9 mouse cellular contexts compared by ENCODE assay signal in the genomic region with DNA sequence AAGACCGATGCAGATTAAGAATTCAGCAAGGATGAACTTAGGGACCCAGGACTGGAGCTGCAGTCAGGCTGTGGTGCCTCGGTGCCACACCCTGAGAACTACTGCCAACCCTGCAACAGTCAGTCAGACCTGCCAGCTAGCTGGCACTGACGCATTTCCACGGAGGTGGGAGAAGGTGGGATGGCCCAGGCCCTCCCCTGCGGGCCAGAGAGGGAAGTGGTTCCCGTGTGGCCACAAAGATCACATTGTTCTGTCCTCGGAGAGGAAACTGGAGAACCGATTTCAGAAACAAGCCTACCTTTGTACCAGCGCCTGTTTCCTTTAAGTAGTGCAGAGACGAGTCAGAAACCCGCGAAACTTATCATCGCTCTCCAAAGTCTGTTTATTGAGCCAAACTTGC. TPM values are rescaled to one million over a fixed set of nuclear protein-coding genes. Genes with fewer than 3 reads are reported as not detected.
DNase-seq lines count a peak whose midpoint lies in the region; ATAC-seq lines count a peak whose summit lies in the region.
"Had no signal": no experiment of that assay in that cellular context is flagged by ENCODE, and none has a peak within 500 bp of the region (broad histone marks: within the 10 kb centered on the region; RNA-seq: fewer than 3 reads in every experiment).

No protein-coding gene starts in this region.

- peaks cover 31% of the 10 kb centered on the region for H3K4me1 ChIP-seq in hindbrain, embryonic 12.5 days
- H3K4me1 ChIP-seq in hindbrain, embryonic 14.5 days (replicated peaks; ENCODE audit: control insufficient read depth, insufficient read depth, low read length): no peaks in the 10 kb centered on the region
- peaks cover 70% of the 10 kb centered on the region for H3K4me1 ChIP-seq in liver, embryonic 13.5 days (replicated peaks)
- peaks cover 50% of the 10 kb centered on the region for H3K4me1 ChIP-seq in stomach, embryonic 16.5 days (ENCODE audit: control insufficient read depth, insufficient read depth, low read length)

- no peak overlapping the region for H3K4me3 ChIP-seq in hindbrain, embryonic 12.5 days
- H3K4me3 ChIP-seq in hindbrain, embryonic 14.5 days (replicated peaks; ENCODE audit: low read length): no peak overlapping the region
- no peak overlapping the region for H3K4me3 ChIP-seq in liver, embryonic 13.5 days (replicated peaks)
- no peak overlapping the region for H3K4me3 ChIP-seq in stomach, embryonic 16.5 days (replicated peaks; ENCODE audit: low read length)
- H3K4me3 ChIP-seq: liver, embryonic 15.5 days had no signal

- peak overlapping the region; percentile 67 for H3K27ac ChIP-seq in hindbrain, embryonic 12.5 days
- H3K27ac ChIP-seq in hindbrain, embryonic 14.5 days: no peak overlapping the region
- 0 out of 2 replicates have a peak overlapping the region, but pooled peaks have one; percentile 12 for H3K27ac ChIP-seq in liver, embryonic 13.5 days
- peak overlapping the region; percentile 76 for H3K27ac ChIP-seq in stomach, embryonic 16.5 days (ENCODE audit: low read length)
- H3K27ac ChIP-seq: liver, embryonic 15.5 days had no signal

- no peak for ATAC-seq in hindbrain, embryonic 12.5 days (ENCODE audit: low FRiP score)
- ATAC-seq in hindbrain, embryonic 14.5 days (ENCODE audit: low FRiP score): no peak
- no peak for ATAC-seq in liver, embryonic 13.5 days (ENCODE audit: low read depth)
- peak; percentile 57; the same call in 1 of the 2 replicates for ATAC-seq in stomach, embryonic 16.5 days (ENCODE audit: insufficient read depth, low FRiP score)
- no peak for ATAC-seq in activated CD4-positive, CD25-positive, alpha-beta regulatory T cell, adult 4 months

- peaks cover 13% of the 10 kb centered on the region; the same call in 1 of the 2 replicates for H3K36me3 ChIP-seq in hindbrain, embryonic 12.5 days
- H3K36me3 ChIP-seq in hindbrain, embryonic 14.5 days (replicated peaks; ENCODE audit: control insufficient read depth, insufficient read depth): no peaks in the 10 kb centered on the region
- peaks cover 18% of the 10 kb centered on the region for H3K36me3 ChIP-seq in liver, embryonic 13.5 days
- H3K36me3 ChIP-seq in stomach, embryonic 16.5 days (ENCODE audit: control insufficient read depth, insufficient read depth, low read length): peaks cover 9% of the 10 kb centered on the region; the same call in 1 of the 2 replicates

- no peaks in the 10 kb centered on the region for H3K27me3 ChIP-seq in hindbrain, embryonic 12.5 days
- no peaks in the 10 kb centered on the region for H3K27me3 ChIP-seq in hindbrain, embryonic 14.5 days (ENCODE audit: control insufficient read depth, insufficient read depth, low read length)
- no peaks in the 10 kb centered on the region for H3K27me3 ChIP-seq in liver, embryonic 13.5 days
- H3K27me3 ChIP-seq in stomach, embryonic 16.5 days (ENCODE audit: control insufficient read depth, insufficient read depth, low read length): no peaks in the 10 kb centered on the region
- H3K27me3 ChIP-seq: liver, embryonic 15.5 days had no signal

- no peaks in the 10 kb centered on the region for H3K9me3 ChIP-seq in hindbrain, embryonic 12.5 days (replicated peaks)
- no peaks in the 10 kb centered on the region for H3K9me3 ChIP-seq in hindbrain, embryonic 14.5 days (ENCODE audit: control insufficient read depth, low read length)
- no peaks in the 10 kb centered on the region for H3K9me3 ChIP-seq in liver, embryonic 13.5 days (replicated peaks)
- H3K9me3 ChIP-seq in stomach, embryonic 16.5 days (replicated peaks; ENCODE audit: control insufficient read depth, low read length): peaks cover 5% of the 10 kb centered on the region; the same call in 1 of the 2 replicates
- H3K9me3 ChIP-seq: liver, embryonic 15.5 days had no signal

- H3K4me2 ChIP-seq in hindbrain, embryonic 12.5 days (replicated peaks): no peak overlapping the region
- H3K4me2 ChIP-seq in hindbrain, embryonic 14.5 days (replicated peaks): no peak overlapping the region
- 0 out of 2 replicates have a peak overlapping the region, but pooled peaks have one; percentile 2 for H3K4me2 ChIP-seq in liver, embryonic 13.5 days
- peak overlapping the region; percentile 5; the same call in 1 of the 2 replicates for H3K4me2 ChIP-seq in stomach, embryonic 16.5 days (ENCODE audit: low read depth, low read length)
- H3K4me2 ChIP-seq: liver, embryonic 15.5 days had no signal

- no peak overlapping the region for H3K9ac ChIP-seq in hindbrain, embryonic 12.5 days
- H3K9ac ChIP-seq in hindbrain, embryonic 14.5 days: no peak overlapping the region
- H3K9ac ChIP-seq in liver, embryonic 13.5 days: no peak overlapping the region
- H3K9ac ChIP-seq in stomach, embryonic 16.5 days (ENCODE audit: low read length): no peak overlapping the region
- H3K9ac ChIP-seq: liver, embryonic 15.5 days had no signal

- WGBS in hindbrain, embryonic 12.5 days: 65% methylated on average over 13 of the region's 13 CpGs
- WGBS in hindbrain, embryonic 14.5 days: 64% methylated on average over 13 of the region's 13 CpGs
- WGBS in liver, embryonic 13.5 days (ENCODE audit: insufficient replicate concordance): 14% methylated on average over 13 of the region's 13 CpGs
- WGBS in stomach, embryonic 16.5 days: 41% methylated on average over 13 of the region's 13 CpGs

- DNase-seq in hindbrain, embryonic 14.5 days (ENCODE audit: low spot score): no peak
- DNase-seq in embryo, embryonic 10.5 days (ENCODE audit: low spot score): peak; percentile 27
- peak; percentile 49 for DNase-seq in heart, postnatal 4 days
- no peak for DNase-seq in liver, embryonic 13.5 days
- DNase-seq in right cerebral cortex, postnatal 36 days (ENCODE audit: low spot score in 2 of 2): no peak

RNA-seq across cellular contexts. Expression of a gene that starts 17.3 kb away (rescaled TPM):
- 3.8 and 4.0 TPM in 2 replicates for polyA plus RNA-seq in hindbrain, embryonic 12.5 days (2016; fragmentation: Nextera tagmentation; extraction: Ambion mirVana)
- 1.4 and 1.8 TPM in 2 replicates for polyA plus RNA-seq in hindbrain, embryonic 14.5 days (2014; fragmentation: Nextera tagmentation; extraction: Ambion mirVana)
- 10 to 100 TPM; 43.1 to 46.0 TPM for total RNA-seq in heart, postnatal 4 days (2021)
- 1.9 and 2.0 TPM in 2 replicates for polyA plus RNA-seq in liver, embryonic 13.5 days (2015; fragmentation: Nextera tagmentation; extraction: Ambion mirVana)
- polyA plus RNA-seq in stomach, embryonic 16.5 days (2015; fragmentation: Nextera tagmentation; extraction: Ambion mirVana): 5.0 and 5.5 TPM in 2 replicates
- under 1 TPM in 1 of 2 experiments, not detected in 1; 0.09 TPM for polyA plus RNA-seq in activated CD4-positive, CD25-positive, alpha-beta regulatory T cell, adult 4 months (2017; shearing (Covaris generic))

RNA-seq across cellular contexts. Expression of a gene that starts 39.0 kb away (rescaled TPM):
- polyA plus RNA-seq in hindbrain, embryonic 12.5 days (2016; fragmentation: Nextera tagmentation; extraction: Ambion mirVana): 37.3 and 37.5 TPM in 2 replicates
- 34.0 and 38.1 TPM in 2 replicates for polyA plus RNA-seq in hindbrain, embryonic 14.5 days (2014; fragmentation: Nextera tagmentation; extraction: Ambion mirVana)
- total RNA-seq in heart, postnatal 4 days (2021): 10 to 100 TPM; 17.5 to 18.3 TPM
- 13.2 and 14.5 TPM in 2 replicates for polyA plus RNA-seq in liver, embryonic 13.5 days (2015; fragmentation: Nextera tagmentation; extraction: Ambion mirVana)
- 37.1 and 39.9 TPM in 2 replicates for polyA plus RNA-seq in stomach, embryonic 16.5 days (2015; fragmentation: Nextera tagmentation; extraction: Ambion mirVana)
- 1 to 10 TPM; 4.0 to 5.1 TPM for polyA plus RNA-seq in activated CD4-positive, CD25-positive, alpha-beta regulatory T cell, adult 4 months (2017; shearing (Covaris generic))

Comparison
In these comparisons a context has a peak if more than half of its experiments do, and no peak if none do; other contexts are left out.
1. H3K4me2 ChIP-seq: peak in liver, embryonic 13.5 days (single experiment) and stomach, embryonic 16.5 days (single experiment); none in hindbrain, embryonic 12.5 days (single experiment) and hindbrain, embryonic 14.5 days (single experiment).
2. DNase-seq: peak in embryo, embryonic 10.5 days (single experiment) and heart, postnatal 4 days (single experiment); none in hindbrain, embryonic 14.5 days (single experiment), liver, embryonic 13.5 days (single experiment) and right cerebral cortex, postnatal 36 days (0 of 2).